Mouse (Mus musculus): Measurements from ENCODE around the gene Trak1. TPM values are rescaled to one million over a fixed set of nuclear protein-coding genes. Genes with fewer than 3 reads are reported as not detected.

Trak1 gene
- polyA plus RNA-seq (2014; fragmentation: Nextera tagmentation; extraction: Ambion mirVana), result 58.6 and 60.0 TPM in 2 replicates

- Histone ChIP-seq H3K9me3 (ENCODE audit: control insufficient read depth, low read length) (no peaks in the 10 kb centered on the region), H3K9ac (replicated peaks; ENCODE audit: low read depth, low read length) (peak within 1 kb of the TSS; percentile 74), H3K27me3 (ENCODE audit: control insufficient read depth, insufficient read depth, low read length) (no peaks in the 10 kb centered on the region), H3K27ac (ENCODE audit: low read depth, low read length) (peak within 1 kb of the TSS; percentile 69), H3K4me3 (ENCODE audit: low read depth, low read length) (peak within 1 kb of the TSS; percentile 60), H3K36me3 (ENCODE audit: control insufficient read depth, insufficient read depth, low read length) (no peaks in the 10 kb centered on the region), H3K4me2 (ENCODE audit: low read depth, low read length) (peak within 1 kb of the TSS; percentile 87), H3K4me1 (ENCODE audit: control insufficient read depth, insufficient read depth, low read length) (peaks cover 29% of the 10 kb centered on the region)
- peak; percentile 88 for ATAC-seq (ENCODE audit: low read depth)
- under 1% methylated on average over 65 of the region's 116 CpGs for WGBS
Observed at GRCm38 (mm10) chr9:121297171-121298064, at the start of gene Trak1. TSS of gene Trak1 (plus strand) at chr9:121297502.

- H3K4me3 ChIP-seq (ENCODE audit: low read depth, low read length), result no peak overlapping the region
- no peaks in the 10 kb centered on the region for H3K4me1 ChIP-seq (ENCODE audit: control insufficient read depth, insufficient read depth, low read length)
- H3K27me3 ChIP-seq (ENCODE audit: control insufficient read depth, insufficient read depth, low read length), result no peaks in the 10 kb centered on the region
- H3K4me2 ChIP-seq (ENCODE audit: low read depth, low read length), result no peak overlapping the region
- H3K9me3 ChIP-seq (ENCODE audit: control insufficient read depth, low read length), result no peaks in the 10 kb centered on the region
- no peak overlapping the region for H3K27ac ChIP-seq (ENCODE audit: low read depth, low read length)
- no peaks in the 10 kb centered on the region for H3K36me3 ChIP-seq (ENCODE audit: control insufficient read depth, insufficient read depth, low read length)
- no peak overlapping the region for H3K9ac ChIP-seq (replicated peaks; ENCODE audit: low read depth, low read length)
- no peak for ATAC-seq (ENCODE audit: low read depth)
- WGBS, result 67% methylated on average over 12 of the region's 12 CpGs
Observed at GRCm38 (mm10) chr9:121247956-121248775, 49.1 kb upstream of the Trak1 start.

DNA sequence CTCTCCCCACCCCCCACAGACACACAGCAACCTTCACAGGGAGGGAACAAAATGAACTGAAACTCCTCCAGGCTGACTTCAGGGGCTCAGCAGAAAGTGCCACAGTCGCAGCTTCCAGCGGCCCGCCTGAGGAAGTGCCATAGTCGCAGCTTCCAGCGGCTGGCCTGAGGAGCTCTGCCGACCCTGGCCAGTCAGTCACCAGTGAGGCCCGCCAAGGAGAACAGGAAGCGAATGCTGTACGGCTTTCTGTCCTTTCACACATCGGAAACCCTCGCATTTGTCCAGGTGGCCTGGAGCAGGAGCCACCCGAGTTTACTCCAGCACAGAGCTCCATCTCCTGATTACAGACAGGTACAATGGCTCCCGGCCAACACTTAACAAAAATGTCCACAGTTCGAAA lies 47.5 kb upstream of the Trak1 start:
- H3K27ac ChIP-seq (ENCODE audit: low read depth, low read length), result no peak overlapping the region
- H3K4me3 ChIP-seq (ENCODE audit: low read depth, low read length), result no peak overlapping the region
- no peaks in the 10 kb centered on the region for H3K9me3 ChIP-seq (ENCODE audit: control insufficient read depth, low read length)
- H3K27me3 ChIP-seq (ENCODE audit: control insufficient read depth, insufficient read depth, low read length), result no peaks in the 10 kb centered on the region
- H3K4me2 ChIP-seq (ENCODE audit: low read depth, low read length), result no peak overlapping the region
- no peaks in the 10 kb centered on the region for H3K4me1 ChIP-seq (ENCODE audit: control insufficient read depth, insufficient read depth, low read length)
- H3K9ac ChIP-seq (replicated peaks; ENCODE audit: low read depth, low read length), result no peak overlapping the region
- WGBS, result 61% methylated on average over 14 of the region's 14 CpGs
- no peaks in the 10 kb centered on the region for H3K36me3 ChIP-seq (ENCODE audit: control insufficient read depth, insufficient read depth, low read length)
- no peak for ATAC-seq (ENCODE audit: low read depth)

DNA sequence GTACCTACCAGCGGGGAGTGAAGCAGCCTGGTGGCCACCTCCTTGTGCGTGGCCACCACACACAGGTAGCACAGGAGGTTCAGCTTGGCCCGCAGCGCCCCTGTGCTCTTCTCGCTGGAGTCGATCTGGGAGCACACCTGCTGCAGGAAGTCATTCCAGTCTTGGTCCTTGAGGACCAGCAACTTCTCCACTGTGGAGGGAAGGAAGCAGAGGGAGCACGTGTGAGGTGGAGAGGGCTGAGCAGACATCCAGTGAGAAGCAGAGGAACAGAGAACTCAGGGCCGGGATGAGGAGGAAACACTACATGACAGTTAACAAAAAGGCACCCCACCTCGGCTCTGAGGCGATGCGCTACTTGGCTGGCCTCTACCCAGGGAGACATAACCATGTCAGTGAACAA lies 46.4 kb upstream of the Trak1 start:
- WGBS, result 96% methylated on average over 11 of the region's 11 CpGs
- no peak overlapping the region for H3K9ac ChIP-seq (replicated peaks; ENCODE audit: low read depth, low read length)
- H3K4me2 ChIP-seq (ENCODE audit: low read depth, low read length), result no peak overlapping the region
- ATAC-seq (ENCODE audit: low read depth), result no peak
- H3K4me3 ChIP-seq (ENCODE audit: low read depth, low read length), result no peak overlapping the region
- H3K9me3 ChIP-seq (ENCODE audit: control insufficient read depth, low read length), result no peaks in the 10 kb centered on the region
- H3K27ac ChIP-seq (ENCODE audit: low read depth, low read length), result no peak overlapping the region
- no peaks in the 10 kb centered on the region for H3K27me3 ChIP-seq (ENCODE audit: control insufficient read depth, insufficient read depth, low read length)
- no peaks in the 10 kb centered on the region for H3K4me1 ChIP-seq (ENCODE audit: control insufficient read depth, insufficient read depth, low read length)
- H3K36me3 ChIP-seq (ENCODE audit: control insufficient read depth, insufficient read depth, low read length), result no peaks in the 10 kb centered on the region

DNA sequence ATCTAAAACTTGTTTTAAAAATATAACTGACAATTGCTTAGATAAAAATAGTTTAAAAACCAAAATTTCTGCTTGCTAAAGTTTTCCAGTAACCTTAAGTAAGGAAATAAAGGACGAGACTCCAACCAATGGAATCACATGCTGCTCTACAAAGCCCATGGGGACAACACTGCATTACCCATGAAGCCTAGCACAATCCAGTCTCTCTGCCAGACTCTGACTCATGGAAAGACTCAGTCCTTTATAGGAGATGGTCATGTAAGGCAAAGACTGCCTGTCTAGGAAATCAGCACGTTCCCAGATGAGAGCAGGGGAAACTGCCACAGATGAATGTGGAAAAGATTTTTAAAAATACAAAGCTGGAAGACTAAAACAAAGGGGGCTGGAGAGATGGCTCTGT lies 43.3 kb upstream of the Trak1 start:
- H3K36me3 ChIP-seq (ENCODE audit: control insufficient read depth, insufficient read depth, low read length), result no peaks in the 10 kb centered on the region
- H3K9ac ChIP-seq (replicated peaks; ENCODE audit: low read depth, low read length), result no peak overlapping the region
- H3K27me3 ChIP-seq (ENCODE audit: control insufficient read depth, insufficient read depth, low read length), result no peaks in the 10 kb centered on the region
- ATAC-seq (ENCODE audit: low read depth), result no peak
- H3K4me2 ChIP-seq (ENCODE audit: low read depth, low read length), result no peak overlapping the region
- H3K4me3 ChIP-seq (ENCODE audit: low read depth, low read length), result no peak overlapping the region
- WGBS, result 87% methylated on average over 2 of the region's 2 CpGs
- no peak overlapping the region for H3K27ac ChIP-seq (ENCODE audit: low read depth, low read length)
- no peaks in the 10 kb centered on the region for H3K4me1 ChIP-seq (ENCODE audit: control insufficient read depth, insufficient read depth, low read length)
- H3K9me3 ChIP-seq (ENCODE audit: control insufficient read depth, low read length), result no peaks in the 10 kb centered on the region

- 94% methylated on average over 13 of the region's 13 CpGs for WGBS
- no peak for ATAC-seq (ENCODE audit: low read depth)
- Histone ChIP-seq H3K4me3 (ENCODE audit: low read depth, low read length) (no peak overlapping the region), H3K36me3 (ENCODE audit: control insufficient read depth, insufficient read depth, low read length) (no peaks in the 10 kb centered on the region), H3K9me3 (ENCODE audit: control insufficient read depth, low read length) (no peaks in the 10 kb centered on the region), H3K4me1 (ENCODE audit: control insufficient read depth, insufficient read depth, low read length) (no peaks in the 10 kb centered on the region), H3K4me2 (ENCODE audit: low read depth, low read length) (no peak overlapping the region), H3K27me3 (ENCODE audit: control insufficient read depth, insufficient read depth, low read length) (no peaks in the 10 kb centered on the region), H3K9ac (replicated peaks; ENCODE audit: low read depth, low read length) (no peak overlapping the region), H3K27ac (ENCODE audit: low read depth, low read length) (no peak overlapping the region)
Observed at GRCm38 (mm10) chr9:121254761-121255160, 42.5 kb upstream of the Trak1 start.

- no peaks in the 10 kb centered on the region for H3K27me3 ChIP-seq (ENCODE audit: control insufficient read depth, insufficient read depth, low read length)
- WGBS, result 87% methylated on average over 9 of the region's 9 CpGs
- ATAC-seq (ENCODE audit: low read depth), result no peak
- no peak overlapping the region for H3K4me2 ChIP-seq (ENCODE audit: low read depth, low read length)
- no peaks in the 10 kb centered on the region for H3K9me3 ChIP-seq (ENCODE audit: control insufficient read depth, low read length)
- H3K4me3 ChIP-seq (ENCODE audit: low read depth, low read length), result no peak overlapping the region
- no peaks in the 10 kb centered on the region for H3K4me1 ChIP-seq (ENCODE audit: control insufficient read depth, insufficient read depth, low read length)
- no peak overlapping the region for H3K9ac ChIP-seq (replicated peaks; ENCODE audit: low read depth, low read length)
- no peaks in the 10 kb centered on the region for H3K36me3 ChIP-seq (ENCODE audit: control insufficient read depth, insufficient read depth, low read length)
- no peak overlapping the region for H3K27ac ChIP-seq (ENCODE audit: low read depth, low read length)
Observed at GRCm38 (mm10) chr9:121257106-121257505, 40.2 kb upstream of the Trak1 start.

DNA sequence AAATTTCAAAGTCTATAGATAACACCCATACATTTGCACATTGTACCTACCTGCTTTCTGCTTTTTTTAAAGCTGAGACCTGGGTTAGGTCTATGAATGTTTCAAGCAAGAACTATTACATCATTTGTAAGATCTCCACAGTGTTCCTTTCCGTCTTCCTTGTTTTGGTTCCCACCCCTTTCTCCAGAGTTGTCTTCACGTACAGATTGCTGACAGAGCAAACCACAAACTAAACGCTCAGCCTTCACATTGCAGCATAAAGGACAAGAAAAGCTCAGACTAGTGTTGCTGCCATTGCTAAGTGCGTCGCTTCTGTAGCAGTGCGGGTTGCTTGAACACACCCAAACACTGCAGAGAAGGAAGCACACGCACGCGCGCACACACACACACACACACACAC lies 32.0 kb upstream of the Trak1 start:
- WGBS, result 83% methylated on average over 10 of the region's 10 CpGs
- Histone ChIP-seq H3K4me1 (ENCODE audit: control insufficient read depth, insufficient read depth, low read length) (no peaks in the 10 kb centered on the region), H3K4me2 (ENCODE audit: low read depth, low read length) (no peak overlapping the region), H3K9me3 (ENCODE audit: control insufficient read depth, low read length) (no peaks in the 10 kb centered on the region), H3K9ac (replicated peaks; ENCODE audit: low read depth, low read length) (no peak overlapping the region), H3K4me3 (ENCODE audit: low read depth, low read length) (no peak overlapping the region), H3K27ac (ENCODE audit: low read depth, low read length) (no peak overlapping the region), H3K27me3 (ENCODE audit: control insufficient read depth, insufficient read depth, low read length) (no peaks in the 10 kb centered on the region), H3K36me3 (ENCODE audit: control insufficient read depth, insufficient read depth, low read length) (no peaks in the 10 kb centered on the region)
- ATAC-seq (ENCODE audit: low read depth), result no peak

- Histone ChIP-seq H3K27ac (ENCODE audit: low read depth, low read length) (no peak overlapping the region), H3K4me1 (ENCODE audit: control insufficient read depth, insufficient read depth, low read length) (no peaks in the 10 kb centered on the region), H3K36me3 (ENCODE audit: control insufficient read depth, insufficient read depth, low read length) (no peaks in the 10 kb centered on the region), H3K27me3 (ENCODE audit: control insufficient read depth, insufficient read depth, low read length) (no peaks in the 10 kb centered on the region), H3K4me2 (ENCODE audit: low read depth, low read length) (no peak overlapping the region), H3K9me3 (ENCODE audit: control insufficient read depth, low read length) (no peaks in the 10 kb centered on the region), H3K9ac (replicated peaks; ENCODE audit: low read depth, low read length) (no peak overlapping the region), H3K4me3 (ENCODE audit: low read depth, low read length) (no peak overlapping the region)
- WGBS, result 90% methylated on average over 1 of the region's 1 CpGs
- ATAC-seq (ENCODE audit: low read depth), result no peak
Observed at GRCm38 (mm10) chr9:121271149-121271548, 26.2 kb upstream of the Trak1 start.
